Mouse (Mus musculus): ENCODE data around the gene D630045J12Rik.

DNA sequence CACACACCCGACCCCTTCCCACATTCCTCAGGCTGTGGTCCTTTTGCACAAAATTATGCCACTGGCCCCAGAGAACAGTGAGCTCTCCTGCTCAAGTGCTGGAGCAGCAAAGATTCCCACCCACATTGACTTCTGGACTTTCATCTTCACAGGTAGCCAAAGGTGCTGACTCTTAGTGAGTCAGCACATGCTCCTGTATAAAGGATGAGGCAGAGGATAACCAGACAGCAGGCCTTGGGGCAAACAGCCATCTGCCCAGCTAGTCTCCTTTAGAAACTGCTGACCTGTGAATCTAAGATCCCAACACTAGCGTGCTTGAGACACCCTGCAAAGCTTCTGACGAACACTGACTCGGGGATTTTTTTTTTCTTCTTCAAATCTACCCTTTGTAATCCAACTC lies 15.4 kb downstream of the D630045J12Rik start:
- no peak for TF ChIP-seq CTCF (IDR thresholded peaks at IDR 0.05; ENCODE audit: low read depth, low read length)
- no peak for TF ChIP-seq POLR2A (IDR thresholded peaks at IDR 0.05; ENCODE audit: borderline replicate concordance, low read depth, low read length)

All from bone marrow macrophage, adult 2 months (primary cell).